Mouse (Mus musculus) heart, postnatal 4 days (tissue): ENCODE measurements around the gene Arf4. TPM values are rescaled to one million over a fixed set of nuclear protein-coding genes. Genes with fewer than 3 reads are reported as not detected.
"Not testable (repeated sequence)": the region's sequence is repeated elsewhere in the genome, so short reads cannot be mapped to it uniquely, and the experiment has no call there.

ENCODE experiments used
- DNase-seq: peaks from one replicate; pipeline ENCODE4 v3.0.0; 2021
- microRNA-seq, 2 experiments: library from miRNA; unstranded; fragments of <30 nt; microRNA quantifications; one replicate each; pipeline ENCODE4 v1.2.0; 2021 to 2022
- total RNA-seq, 2 experiments: library from RNA; stranded (reverse); gene quantifications; 2 replicates each; pipeline ENCODE4 v1.2.3; 2021

Arf4 gene
- total RNA-seq, 2 experiments from 2014 or later = 167 to 177 TPM

GRCm38 (mm10) chr14:26662488-26662887, 24.6 kb downstream of the Arf4 start:
- DNase-seq = no peak

GRCm38 (mm10) chr14:26663851-26664250, 26.0 kb downstream of the Arf4 start:
- no peak for DNase-seq

DNA sequence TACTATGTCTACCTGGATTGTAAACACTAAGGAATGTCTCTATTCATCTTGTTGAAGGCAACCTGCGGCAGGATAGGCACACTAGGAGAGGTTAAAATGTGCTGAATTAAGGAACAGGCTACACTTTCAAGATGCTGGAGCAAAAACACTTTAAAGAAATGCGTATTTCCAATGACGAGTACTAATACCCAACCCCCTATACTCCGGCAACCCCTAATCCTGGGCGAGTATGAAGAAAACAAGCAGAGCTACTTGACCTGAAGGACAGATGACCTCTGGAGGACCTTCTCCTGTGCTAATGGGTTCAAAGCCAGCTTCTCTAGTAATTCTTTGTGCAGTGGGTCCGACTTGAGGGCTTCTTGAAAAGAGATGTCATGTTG, 30.1 kb downstream of the Arf4 start:
- no peak for DNase-seq

DNA sequence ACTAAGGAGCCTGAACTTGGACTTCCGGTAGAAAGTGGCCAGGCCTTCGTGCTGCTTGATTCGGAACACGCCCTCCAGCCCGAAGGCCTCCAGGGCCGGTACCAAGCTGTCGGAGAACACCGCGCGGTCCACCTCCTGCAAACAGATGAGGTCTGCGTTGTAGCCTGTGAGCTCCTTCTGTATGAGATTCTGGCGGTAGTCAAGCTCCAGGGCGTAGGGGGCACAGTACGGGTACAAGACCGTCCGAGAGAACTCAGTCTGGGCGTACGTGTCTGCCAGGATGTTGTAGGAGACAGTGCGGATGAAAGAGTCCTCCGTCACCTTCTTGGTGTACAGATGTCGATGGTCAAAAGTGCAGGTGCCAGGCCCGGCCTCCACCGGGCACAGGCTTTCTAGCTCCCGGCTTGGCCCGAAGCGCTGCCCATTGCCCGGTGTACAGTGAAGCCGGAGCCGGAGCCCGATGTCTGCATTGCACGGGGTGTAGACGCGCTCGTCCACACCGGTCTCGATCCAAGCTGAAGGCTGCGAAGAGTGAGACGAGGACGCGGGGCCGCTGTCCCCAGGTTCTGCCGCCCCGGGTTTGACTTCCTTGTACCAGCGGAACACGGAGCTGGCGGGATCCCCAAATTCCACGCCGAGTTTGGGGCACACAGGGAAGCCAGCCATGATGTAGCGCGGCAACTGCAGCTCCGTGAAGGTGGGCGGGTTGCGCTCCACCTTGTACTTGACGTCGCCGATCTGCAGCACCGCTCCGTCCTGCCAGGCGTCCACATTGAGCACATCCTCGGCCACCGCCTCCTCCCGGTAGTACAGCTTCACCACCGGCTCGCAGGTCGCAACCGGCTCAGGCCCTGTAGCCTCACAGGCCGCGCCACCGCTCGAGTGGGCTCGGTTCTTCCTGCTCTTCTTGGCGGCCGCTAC, 30.8 kb downstream of the Arf4 start:
- DNase-seq = peak; percentile 54

DNA sequence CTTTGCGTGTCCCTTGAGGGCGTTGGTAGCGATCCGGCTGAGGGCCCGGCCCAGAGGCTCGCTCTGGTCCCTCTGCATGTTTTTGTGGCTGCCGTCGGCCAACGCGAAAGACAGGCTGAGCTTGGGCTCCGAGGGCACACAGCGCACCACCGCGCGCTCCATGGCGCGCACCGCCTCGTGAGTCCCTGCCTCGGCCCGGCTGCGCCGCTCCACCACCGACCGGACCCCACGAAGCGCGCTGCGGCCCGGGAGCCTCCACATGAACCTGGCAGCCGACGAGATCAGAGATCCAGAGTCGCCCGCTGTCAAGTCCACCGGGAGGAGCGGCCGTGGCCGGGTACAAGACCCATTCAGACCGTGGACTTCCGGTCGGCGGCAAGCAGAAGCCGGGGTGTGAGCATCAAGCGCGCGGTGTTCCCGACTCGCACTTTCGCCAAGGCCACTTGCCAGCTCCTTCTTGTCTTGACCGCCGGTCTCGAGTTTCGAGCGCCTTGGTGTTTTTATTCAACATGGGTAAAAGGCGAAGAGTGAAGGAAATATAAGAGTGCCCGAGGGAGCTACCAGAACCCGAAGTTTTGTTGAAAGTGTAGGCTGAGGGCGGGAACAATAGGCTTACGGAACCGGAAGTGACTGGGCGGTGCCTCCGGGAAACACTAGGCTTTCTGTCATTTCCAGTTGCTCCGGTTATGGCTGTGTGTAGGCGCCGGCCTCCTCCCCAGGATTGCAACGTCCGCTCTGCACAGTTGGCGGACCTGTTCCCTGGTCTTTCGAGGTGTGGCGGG, 31.6 kb downstream of the Arf4 start, which contains the start of gene Pde12:
Gene Pde12 (minus strand): TSS at position 592 of the 782 bp plus-strand sequence.
- peak; percentile 85 for DNase-seq

GRCm38 (mm10) chr14:26670964-26671363, 33.1 kb downstream of the Arf4 start:
- no peak for DNase-seq

DNA sequence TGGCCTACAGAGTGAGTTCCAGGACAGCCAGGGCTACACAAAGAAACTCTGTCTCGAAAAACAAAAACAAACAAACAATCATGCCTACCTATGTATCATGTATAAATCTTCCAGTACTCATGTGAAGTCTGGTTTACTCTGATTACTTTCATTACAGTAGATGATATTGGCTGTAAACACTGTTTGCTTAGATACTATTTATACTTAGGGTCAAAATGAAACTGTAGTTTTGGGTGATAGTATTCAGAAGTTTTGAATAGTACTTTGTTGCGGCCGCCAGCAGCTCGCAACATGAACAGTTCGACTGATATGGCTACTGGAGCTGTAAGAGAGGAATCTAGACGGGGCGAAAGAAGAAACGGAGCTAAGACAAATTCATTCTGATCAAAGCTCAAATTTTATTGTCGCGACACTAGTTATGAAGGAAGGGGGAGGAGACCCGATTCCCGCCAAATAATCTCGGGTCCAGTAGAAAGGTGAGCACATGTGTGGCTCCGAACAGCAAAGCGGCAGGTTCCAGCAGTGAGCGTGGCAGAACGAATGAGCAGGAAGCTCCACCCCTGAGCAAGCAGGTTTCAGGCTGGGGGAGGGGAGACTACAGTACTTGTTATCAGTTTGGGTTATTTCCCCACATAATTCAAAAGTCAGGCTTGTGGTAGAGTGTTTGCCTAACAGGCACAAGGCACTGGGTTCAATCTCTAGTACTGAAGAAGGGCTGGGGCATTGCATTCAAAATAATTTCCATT, 34.2 kb downstream of the Arf4 start:
- DNase-seq = not testable (repeated sequence)

DNA sequence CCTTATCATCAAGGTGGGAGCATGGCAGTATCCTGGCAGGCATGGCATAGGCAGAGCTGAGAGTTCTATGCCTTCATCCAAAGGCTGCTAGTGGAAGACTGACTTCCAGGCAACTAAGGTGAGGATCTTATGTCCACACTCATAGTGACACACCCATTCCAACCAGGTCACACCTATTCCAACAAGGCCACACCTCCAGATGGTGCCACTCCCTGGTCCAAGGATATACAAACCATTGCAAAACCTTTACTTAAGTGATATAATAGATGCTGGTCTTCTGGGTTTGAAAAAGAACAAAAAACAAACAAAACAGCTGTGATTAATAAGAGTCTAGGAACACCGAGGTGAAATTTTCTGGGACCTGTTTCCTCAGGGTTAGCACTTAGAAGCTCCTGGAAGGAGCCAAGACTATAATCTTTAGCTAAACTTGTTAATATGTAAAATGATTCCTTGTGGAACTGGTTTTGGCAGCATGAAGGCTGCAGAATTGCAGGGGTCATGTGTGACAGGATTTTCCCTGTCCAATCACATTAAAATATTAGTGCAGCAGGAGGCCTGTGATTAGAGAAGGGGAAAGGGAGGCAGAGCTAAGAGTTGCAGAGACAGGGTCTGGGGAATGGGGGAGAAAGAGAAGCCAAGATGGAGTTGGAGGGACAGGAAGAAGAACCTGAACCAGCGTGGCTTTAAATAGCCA, 36.7 kb downstream of the Arf4 start:
- not testable (repeated sequence) for DNase-seq

GRCm38 (mm10) chr14:26675371-26675770, 37.5 kb downstream of the Arf4 start:
- DNase-seq = peak; percentile 62

GRCm38 (mm10) chr14:26675791-26676190, 37.9 kb downstream of the Arf4 start:
- DNase-seq = no peak

- DNase-seq = no peak
These were observed 52.9 kb downstream of the Arf4 start for GRCm38 (mm10) chr14:26690727-26691126.

GRCm38 (mm10) chr14:26691363-26691762, 53.5 kb downstream of the Arf4 start:
- DNase-seq = no peak

DNA sequence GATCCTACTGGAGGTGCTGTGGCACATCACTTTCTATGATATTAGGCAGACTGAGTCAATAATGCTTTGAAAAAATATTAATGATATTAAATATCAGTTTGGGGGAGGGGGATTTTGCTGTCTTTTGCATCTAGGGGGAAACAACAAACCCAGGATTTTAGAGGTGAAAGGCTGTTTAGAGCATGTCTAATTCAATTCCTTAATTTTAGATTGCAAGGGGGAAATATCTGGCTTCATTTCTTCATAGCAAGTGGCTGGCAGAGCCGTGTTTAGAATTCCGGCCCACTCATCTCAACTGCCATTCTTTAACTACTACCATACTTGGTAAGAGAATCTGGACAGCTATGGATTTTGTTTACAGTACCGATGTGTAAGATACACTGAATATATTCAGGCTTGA, 55.1 kb downstream of the Arf4 start, which contains the start of gene Dnah12:
Gene Dnah12 (plus strand): TSS at position 301 of the 400 bp plus-strand sequence.
- no peak for DNase-seq

DNA sequence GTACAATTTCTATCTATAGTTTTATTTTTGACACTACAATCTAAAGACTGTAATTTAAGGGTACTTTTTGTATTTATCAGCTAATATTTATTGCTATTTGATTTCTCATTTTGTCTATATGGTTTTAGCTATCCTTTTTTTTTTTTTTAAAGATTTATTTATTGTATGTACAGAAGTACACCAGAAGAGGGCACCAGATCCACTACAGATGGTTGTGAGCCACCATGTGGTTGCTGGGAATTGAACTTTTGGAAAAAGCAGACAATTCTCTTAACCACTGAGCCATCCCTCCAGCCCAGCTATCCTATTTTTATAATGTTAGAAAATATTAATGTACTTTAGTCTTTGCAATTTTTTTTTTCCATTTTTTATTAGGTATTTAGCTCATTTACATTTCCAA, 60.0 kb downstream of the Arf4 start:
- DNase-seq = no peak

- DNase-seq = not testable (repeated sequence)
These were observed 67.4 kb downstream of the Arf4 start for GRCm38 (mm10) chr14:26705246-26705645.

Small RNA genes within 50 kb of the gene (microRNA-seq; reads per million reads assigned to microRNA genes)
- gene Mir7672 = 0 to 3.3 reads per million in 2 experiments

Other genes starting within 250 kb of the Arf4 start
- gene Slmap, start 103.1 kb upstream of the Arf4 start, total RNA-seq = 100 to 1,000 TPM; 394 to 444 TPM
- gene Dennd6a, start 64.2 kb upstream of the Arf4 start, total RNA-seq = 10 to 100 TPM; 20.9 to 24.5 TPM
- gene Pde12, start 31.8 kb downstream of the Arf4 start, total RNA-seq = 1 to 10 TPM; 7.5 to 8.3 TPM
- under 1 TPM; 0.02 TPM for gene Dnah12, start 55.2 kb downstream of the Arf4 start, total RNA-seq